Mouse (Mus musculus) liver, embryonic 14 days (tissue): Measurements from ENCODE around the gene Atp4b. TPM values are rescaled to one million over a fixed set of nuclear protein-coding genes. Genes with fewer than 3 reads are reported as not detected.

Experiments used
- polyA plus RNA-seq: library from polyadenylated mRNA; depleted of rRNA; stranded (reverse); fragments of >200 nt; gene quantifications from 2 replicates; pipeline ENCODE4 v1.2.3, GENCODE M21; 2012; rRNA removed

Atp4b gene
- not detected in 2 replicates for polyA plus RNA-seq

DNA sequence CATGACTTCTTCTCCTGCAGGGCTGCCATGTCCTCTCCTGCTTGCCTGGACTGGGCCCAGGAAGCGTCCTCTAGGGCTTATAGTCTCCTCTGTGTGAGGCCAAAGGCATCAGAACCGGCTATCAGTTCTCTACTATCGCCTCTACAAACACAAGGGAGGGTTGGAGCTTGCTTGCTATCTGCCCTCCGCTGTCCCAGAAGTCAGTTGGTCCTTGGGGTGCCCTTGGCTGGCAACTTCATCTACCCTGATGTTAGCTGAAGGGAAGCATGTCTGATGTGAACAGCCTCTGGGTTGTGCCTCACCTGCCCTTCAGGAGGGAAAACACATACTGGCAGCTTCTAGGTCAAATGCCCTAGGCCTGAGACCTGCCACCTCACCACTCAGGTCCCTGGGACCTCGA, at the start of gene Atp4b:
TSS of gene Atp4b (minus strand) at position 101 of the 400 bp plus-strand sequence.

DNA sequence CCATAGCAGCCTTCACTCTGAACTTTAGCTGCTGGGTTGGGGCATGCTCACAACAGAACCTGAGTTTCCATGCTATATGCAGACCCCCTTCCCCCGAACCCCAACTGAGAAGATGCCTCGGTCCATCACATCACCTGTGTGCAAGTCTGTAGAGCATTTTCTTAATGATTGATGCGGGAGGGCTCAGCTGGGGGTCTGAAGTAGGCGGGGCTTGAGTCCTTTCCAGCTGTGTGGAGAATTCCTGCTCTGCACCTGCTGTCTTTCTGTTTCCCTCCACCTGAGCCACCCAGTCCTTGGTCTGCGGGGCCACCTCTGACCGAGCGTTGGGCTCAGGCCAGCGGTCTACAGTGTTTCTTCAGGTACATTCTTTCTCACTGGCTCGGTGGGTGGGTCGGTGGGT, 38.3 kb upstream of the Atp4b start, which contains the start of gene Tmem255b:
TSS of gene Tmem255b (plus strand) at position 301 of the 400 bp plus-strand sequence.

GRCm38 (mm10) chr8:13404666-13405131, 8.1 kb upstream of the Atp4b start, which contains the start of gene Grk1:
Gene Grk1 (plus strand): TSS chr8:13405081.

DNA sequence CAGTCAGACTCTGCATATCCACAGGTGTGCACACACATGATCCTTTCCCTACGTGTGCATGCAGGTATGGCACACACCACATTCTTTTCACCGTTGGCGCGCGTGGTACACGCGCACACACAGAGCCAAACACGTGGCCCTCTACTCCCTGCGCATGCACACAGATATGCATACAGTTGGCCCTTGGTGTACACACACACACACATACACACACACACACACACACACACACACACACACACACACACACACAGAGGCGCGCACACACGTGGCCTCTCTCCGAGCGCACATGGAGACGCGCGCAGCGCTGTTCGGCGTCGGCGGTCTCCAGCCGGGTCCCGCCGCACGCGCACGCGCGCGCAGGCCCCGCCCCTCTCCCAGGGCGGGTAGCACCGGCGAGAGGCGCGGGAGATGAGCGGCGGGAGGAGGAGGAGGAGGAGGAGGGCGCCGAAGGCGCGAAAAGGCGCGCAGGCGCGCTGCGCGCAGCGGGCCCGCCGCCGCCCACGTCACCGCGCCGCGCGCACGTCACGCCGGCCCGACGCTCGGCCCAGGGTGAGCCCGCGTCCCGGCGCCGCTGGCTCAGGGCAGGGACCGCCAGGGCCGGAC, 58.3 kb downstream of the Atp4b start, which contains the start of gene Tfdp1:
TSS of gene Tfdp1 (plus strand) at position 497 of the 606 bp plus-strand sequence.

Other genes with a start within 250 kb of the Atp4b start
- 128 and 144 TPM in 2 replicates for gene Lamp1, start 237.7 kb downstream of the Atp4b start, polyA plus RNA-seq
- gene Grtp1, start 196.2 kb downstream of the Atp4b start, polyA plus RNA-seq, result 5.6 and 6.7 TPM in 2 replicates
- gene Adprhl1, start 142.7 kb downstream of the Atp4b start, polyA plus RNA-seq, result 0.09 TPM in 1 of 2 replicates, not detected in the other
- gene Dcun1d2, start 108.7 kb downstream of the Atp4b start, polyA plus RNA-seq, result 7.1 and 8.3 TPM in 2 replicates
- gene Tmco3, start 108.6 kb downstream of the Atp4b start, polyA plus RNA-seq, result 3.6 and 3.7 TPM in 2 replicates
- 98.6 and 119 TPM in 2 replicates for gene Tfdp1, start 58.1 kb downstream of the Atp4b start, polyA plus RNA-seq
- 0.01 and 0.02 TPM in 2 replicates for gene Grk1, start 8.3 kb upstream of the Atp4b start, polyA plus RNA-seq
- gene Tmem255b, start 38.4 kb upstream of the Atp4b start, polyA plus RNA-seq, result not detected in 2 replicates
- gene Gas6, start 97.7 kb upstream of the Atp4b start, polyA plus RNA-seq, result 2.8 and 2.9 TPM in 2 replicates
- gene 1700029H14Rik, start 165.6 kb upstream of the Atp4b start, polyA plus RNA-seq, result 0.01 TPM in 1 of 2 replicates, not detected in the other